Mouse (Mus musculus): ENCODE data around the gene Zbed3.

DNA sequence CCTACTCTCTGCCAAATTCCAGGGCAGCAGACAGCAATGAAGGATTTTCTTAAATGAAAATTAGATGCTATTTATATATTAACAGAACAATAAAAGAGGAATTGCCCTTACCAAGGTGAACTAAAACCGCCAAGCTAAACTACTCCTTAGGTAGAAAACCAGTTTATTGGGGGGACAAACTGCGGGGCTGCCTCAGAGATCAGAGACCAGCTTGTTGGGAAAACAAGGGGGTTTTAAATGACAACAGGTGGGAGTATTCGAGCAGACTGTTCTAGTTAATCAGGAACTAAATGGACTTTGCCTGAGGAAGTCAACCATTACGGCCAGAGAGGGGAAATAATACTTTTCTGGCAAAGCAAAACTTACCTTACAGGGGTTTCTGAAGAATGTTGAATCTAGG, 3.0 kb upstream of the Zbed3 start:
- TF ChIP-seq CTCF (conservative IDR thresholded peaks at IDR 0.05; ENCODE audit: low read length) (no peak), NANOG (IDR thresholded peaks at IDR 0.05; ENCODE audit: borderline replicate concordance, low read length) (no peak), POU5F1 (IDR thresholded peaks at IDR 0.05; ENCODE audit: borderline replicate concordance, low read length) (no peak)

All from E14TG2a.4 (cell line).